Mouse (Mus musculus): ENCODE data around the gene Nsmce3.

The Nsmce3 gene

DNA sequence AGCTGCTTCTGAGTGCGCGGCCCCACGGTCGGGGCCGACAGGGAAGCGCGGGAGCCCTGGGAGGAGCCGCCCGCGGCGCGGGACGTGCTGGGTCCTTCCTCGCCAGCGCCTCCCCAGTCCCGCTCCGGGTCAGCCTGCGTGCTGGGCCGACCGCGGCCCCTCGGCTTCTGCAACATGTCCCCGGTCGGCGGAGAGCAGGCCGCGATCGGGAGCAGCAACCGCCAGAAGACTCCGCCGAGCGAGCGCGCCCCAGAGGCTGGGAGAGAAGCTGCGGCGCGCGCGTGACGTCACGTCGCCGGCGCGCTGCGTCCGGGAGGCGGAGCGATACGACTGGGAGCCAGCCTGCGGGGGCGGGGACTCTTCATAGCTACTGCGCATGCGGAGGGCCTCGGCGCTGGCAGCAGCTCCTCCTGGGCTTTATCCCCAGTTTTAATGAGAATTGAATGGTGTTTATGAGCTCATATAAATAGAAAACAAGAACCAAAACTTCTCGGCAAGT lies at the start of gene Nsmce3:
Gene Nsmce3 (minus strand): TSS at position 255 of the 499 bp plus-strand sequence.
- peak; percentile 74 for DNase-seq (ENCODE audit: low read depth)

DNA sequence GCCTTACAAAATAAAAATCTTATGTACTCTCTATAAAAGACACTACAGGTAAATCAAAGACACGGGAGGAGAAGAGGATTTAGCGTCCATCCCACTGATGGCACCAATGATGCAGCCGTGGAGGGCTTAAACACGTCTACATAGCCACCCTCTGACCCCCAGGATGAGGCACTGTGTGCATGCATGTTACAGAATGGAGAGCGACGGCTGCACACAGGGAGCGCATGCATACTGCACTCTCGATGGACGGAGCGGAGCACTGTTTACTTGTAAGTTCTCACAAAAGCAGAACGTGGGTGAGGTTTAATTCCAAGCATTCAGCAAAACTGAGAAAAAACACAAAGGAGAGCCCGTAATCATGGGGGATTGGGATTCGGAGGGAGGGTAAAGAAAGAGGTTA lies 48.4 kb upstream of the Nsmce3 start:
- no peak for DNase-seq (ENCODE audit: low read depth)

DNA sequence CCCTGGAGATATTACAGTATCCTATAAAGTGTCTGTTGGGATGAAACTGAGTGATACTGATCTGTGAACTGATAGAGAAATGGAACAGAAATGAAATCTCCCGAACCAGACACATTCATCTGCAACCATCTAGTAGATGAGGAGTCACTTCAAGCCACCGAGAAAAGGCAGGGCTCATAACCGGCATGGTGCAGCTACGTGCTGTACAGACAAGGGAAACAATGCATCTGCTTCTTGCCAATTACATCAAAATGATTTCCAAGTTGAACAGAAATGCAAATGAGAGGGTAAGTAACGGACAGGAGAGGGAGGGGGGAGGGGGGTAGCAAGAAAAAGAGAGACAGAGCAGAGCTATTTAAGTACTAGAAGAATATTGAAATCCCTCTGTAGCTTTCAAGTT lies 47.9 kb upstream of the Nsmce3 start:
- no peak for DNase-seq (ENCODE audit: low read depth)

DNA sequence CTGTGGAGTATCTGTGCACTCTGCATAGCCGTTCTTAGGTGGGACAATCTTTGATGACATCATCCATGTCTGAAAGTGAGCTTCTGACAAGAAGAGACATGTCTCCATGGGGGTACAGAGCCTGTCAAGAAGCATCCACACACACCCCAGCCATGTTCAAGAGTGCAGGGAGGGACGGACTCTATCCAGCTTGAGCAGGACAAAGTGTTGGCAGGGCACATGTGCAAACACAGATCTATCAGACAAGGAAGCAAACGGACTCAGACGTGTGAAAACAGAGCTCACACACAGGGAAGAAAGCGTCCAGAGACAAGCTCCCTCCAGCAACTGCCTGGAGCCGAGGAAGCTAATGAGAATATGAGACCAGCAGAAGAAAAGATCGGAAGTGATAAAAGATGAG lies 43.9 kb upstream of the Nsmce3 start:
- no peak for DNase-seq (ENCODE audit: low read depth)

DNA sequence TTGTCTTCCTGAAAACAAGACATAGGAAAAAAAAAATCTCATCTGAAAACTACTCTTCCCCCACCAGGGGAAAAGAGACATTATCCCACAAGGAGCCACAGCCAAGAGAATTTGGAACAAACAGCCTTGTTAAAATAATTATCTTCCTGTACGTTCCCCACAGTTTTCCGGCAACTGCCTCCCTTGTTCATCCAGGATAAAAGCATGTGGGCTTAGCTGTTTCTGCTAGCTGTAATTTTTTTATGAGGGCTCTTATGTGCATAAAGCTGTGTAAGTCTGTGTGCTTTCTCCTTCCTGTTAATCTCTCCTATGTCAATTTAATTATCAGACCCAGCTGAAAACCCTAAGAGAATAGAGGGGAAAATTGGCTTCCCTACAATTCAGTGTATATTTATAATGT lies 42.3 kb upstream of the Nsmce3 start:
- no peak for DNase-seq (ENCODE audit: low read depth)

DNA sequence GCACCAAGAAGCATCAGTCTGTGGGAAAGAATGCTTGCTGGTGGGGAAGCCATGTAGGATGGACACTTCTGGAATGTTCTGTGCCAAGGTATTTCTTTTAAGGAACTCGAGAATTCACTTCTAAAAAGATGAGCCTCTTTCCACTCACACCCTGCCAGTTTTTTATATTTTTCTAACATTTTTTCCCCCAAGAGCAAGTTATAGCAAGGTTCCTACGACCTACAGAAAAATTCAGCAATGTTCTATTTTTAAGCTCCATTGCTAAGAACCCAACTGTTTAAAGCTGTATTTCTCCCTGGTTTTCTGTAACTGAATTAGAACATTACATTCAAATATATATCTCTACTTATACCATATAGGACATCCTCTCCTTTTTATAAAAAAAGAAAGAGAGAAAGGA lies 39.1 kb upstream of the Nsmce3 start:
- DNase-seq (ENCODE audit: low read depth) = no peak

DNA sequence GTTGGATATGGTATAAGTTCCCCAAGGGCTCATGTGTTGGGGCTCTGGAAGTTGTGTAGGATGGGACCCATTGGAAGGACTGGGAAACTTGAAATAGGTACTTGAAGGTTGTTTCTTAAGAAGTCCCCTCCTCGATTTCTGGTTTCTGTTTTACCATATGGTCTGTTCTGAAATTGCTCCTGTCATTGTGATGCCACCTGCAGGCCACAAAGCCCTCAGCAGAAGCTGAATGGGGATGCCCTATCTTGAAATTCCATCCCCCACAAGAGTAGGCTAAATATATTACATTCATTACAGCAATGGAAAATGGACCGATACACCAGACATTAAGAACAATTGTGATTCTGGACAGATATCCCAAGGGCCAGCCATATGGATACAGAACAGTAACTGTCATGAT lies 37.4 kb upstream of the Nsmce3 start:
- DNase-seq (ENCODE audit: low read depth) = no peak

DNA sequence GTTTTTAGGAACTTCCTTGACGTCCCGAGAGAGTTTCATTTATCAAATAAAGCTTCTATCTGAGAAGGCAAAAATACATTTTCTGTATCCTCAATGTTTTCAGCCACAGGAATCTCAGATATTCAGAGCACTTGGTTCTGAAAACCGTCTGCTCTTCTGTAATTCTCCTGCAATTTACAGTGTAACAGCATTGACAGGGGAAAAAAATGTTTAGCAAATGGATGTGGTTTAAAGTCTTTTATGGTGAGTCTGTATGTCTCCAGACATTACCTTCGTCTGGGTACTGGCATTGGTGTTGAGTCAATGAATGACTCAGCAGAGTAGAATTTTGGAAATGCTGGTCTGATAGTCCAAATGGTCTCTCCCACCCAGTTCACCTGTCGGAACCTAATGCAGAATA lies 34.2 kb upstream of the Nsmce3 start:
- peak; percentile 43 for DNase-seq (ENCODE audit: low read depth)

DNA sequence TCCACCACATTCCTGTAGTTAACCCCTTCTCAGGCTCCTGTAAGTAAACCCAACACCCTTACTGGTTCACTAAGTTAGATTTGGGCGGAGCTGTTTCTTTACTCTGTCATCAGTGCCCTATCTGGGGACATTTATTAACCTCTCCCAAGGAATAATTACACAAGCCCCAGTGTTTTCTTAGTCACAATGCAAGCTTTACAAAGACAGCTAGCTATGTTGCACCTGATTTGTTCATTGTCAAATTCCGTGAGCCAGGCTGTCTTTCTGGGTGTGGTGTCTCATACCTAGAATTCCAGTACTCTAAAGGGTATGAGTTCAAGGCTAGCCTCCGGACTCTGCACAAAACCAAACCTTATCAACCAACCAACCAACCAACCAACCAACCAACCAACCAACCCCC lies 32.7 kb upstream of the Nsmce3 start:
- no peak for DNase-seq (ENCODE audit: low read depth)

DNA sequence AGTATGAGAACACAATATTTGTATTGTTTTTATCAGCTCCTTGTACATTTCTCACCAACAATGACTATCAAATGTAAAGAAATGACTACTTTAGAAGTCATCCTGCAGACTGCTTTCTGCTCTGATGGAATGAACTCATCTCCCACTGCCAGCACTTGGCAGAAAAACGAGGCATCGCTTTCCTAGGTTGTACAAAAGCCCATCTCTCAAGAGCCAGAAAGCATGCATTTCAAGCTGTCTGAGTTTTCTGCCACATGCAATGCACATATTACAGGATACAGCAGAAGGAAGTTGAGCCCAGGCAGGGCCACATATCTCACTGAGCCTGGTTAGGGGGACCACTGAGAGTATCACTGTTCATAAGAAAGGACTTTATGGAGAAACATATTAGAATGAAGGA lies 27.5 kb upstream of the Nsmce3 start:
- DNase-seq (ENCODE audit: low read depth) = no peak

DNA sequence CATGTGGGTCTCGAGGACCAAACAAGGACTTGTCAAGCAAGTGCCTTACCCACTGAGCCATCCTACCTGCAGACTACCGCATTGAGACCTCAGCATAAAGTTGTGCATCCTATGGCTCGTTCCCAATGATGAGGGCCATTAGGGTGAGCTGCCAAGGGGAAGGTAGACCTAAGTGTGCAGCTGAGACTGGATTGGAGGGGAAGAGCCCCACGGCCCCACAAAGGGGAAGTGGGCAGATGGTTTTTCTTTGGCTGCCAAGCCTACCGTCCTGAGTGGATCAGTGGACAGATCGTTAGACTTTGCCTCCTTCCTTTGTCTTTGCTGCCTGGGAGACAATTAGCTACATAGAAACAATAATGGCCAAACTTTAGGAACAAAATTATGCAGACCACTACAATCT lies 23.8 kb upstream of the Nsmce3 start:
- no peak for DNase-seq (ENCODE audit: low read depth)

DNA sequence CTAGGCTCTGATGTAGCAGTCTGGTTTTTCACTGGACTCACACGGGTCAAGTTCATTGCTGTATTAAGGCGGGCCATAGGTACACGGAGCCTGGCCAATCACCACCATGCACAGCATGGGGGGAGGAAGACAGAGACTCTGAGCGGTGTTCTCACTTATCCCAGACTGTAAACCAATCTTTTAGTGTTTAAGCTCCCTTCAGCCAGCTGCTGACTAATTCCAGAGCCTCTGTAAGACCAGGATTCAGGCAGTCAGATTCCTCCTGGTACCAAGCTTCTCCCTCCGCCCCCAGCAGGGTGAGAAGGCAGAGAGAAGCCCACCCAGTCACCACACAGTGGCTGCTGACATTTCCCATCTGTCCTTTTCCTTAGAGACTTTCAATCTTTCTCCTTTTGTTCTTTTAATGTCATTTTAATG lies 22.9 kb upstream of the Nsmce3 start:
- DNase-seq (ENCODE audit: low read depth) = no peak

DNA sequence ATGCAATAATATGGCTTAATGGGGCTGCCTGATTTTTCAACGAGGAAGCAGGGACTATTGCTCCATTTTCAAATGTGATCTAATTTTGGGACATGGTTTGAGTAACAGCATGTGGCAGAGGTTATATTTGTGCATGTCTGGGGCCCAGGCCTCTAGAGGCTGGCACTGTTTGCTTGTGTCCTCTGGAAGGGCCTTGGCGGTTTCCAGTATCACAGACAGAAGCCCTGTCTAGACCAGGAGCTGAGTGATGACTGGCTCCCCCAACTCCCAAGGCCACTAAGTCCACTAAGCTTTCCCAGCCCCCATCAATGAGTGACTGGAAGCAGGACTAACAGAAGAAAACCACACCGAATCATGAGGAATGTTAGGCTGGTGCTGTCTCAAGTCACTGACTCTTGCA lies 18.3 kb upstream of the Nsmce3 start:
- peak; percentile 43 for DNase-seq (ENCODE audit: low read depth)

DNA sequence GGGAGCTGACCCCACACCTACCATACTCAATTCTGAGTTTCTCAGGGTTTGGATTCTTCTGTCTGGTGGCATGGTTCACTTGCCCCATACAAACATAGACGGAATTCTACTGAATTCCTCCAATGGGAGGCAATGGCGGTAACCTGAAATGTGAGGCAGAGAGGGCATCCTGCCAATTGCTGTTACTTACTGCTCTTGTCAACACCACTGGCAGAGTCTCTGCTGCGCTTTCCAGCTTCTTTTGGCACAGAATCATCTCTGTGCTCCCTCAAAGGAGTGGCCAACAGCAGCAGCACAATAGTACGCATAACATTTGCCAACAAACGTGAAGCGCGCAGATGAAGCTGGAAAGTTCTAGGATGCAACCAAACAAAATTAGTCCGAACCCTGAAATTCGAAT lies 17.1 kb upstream of the Nsmce3 start:
- peak; percentile 51 for DNase-seq (ENCODE audit: low read depth)

DNA sequence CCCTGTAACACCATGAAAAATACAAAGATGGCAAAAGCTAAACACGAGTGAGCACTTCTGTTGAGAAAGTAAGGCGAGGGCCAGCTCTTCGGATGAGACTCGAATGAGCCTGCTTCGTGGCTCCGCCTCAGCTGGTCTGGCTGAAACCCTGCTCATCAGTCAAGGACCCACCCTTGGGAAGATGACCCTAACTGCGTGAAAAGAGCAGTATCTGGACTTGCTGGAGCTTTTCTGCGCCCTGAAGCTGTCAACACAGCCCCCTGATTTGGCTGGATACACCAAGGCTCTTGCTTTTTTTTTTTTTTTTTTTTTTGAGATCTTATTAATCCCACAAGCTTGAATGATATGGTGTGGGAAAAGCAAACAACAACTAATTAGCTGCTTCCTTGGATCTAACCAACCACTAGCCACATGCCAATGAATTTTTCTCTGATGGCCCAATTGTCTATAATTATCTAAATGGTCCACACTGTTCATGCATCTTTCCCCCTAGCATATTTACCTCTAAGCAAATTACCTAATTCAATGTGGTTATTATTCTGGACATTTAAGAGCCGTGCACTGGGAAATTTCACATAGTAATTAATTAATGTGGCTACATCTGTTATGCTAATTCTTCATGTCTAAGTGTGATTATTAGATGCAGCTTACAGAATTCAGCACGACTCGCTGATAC lies 11.5 kb upstream of the Nsmce3 start:
- no peak for DNase-seq (ENCODE audit: low read depth)

DNA sequence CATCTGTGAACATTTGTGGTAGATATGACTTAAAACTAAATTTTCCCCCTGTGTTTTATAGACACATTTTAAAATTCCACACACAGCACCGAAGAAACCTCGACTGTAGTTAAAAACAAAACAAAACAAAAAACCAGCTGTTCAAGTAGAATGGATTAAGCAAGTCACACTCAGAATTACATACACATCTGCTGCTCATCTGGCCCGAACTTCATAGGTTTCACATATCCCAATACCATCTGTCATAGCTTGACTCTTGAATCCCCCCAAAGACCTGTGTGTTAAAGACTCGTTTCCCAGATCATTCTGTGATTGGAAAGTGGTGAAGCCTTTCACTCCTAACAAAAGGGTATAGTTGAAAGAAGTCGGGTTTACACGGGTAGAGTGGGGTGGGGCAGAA lies 9.4 kb upstream of the Nsmce3 start:
- DNase-seq (ENCODE audit: low read depth) = no peak

DNA sequence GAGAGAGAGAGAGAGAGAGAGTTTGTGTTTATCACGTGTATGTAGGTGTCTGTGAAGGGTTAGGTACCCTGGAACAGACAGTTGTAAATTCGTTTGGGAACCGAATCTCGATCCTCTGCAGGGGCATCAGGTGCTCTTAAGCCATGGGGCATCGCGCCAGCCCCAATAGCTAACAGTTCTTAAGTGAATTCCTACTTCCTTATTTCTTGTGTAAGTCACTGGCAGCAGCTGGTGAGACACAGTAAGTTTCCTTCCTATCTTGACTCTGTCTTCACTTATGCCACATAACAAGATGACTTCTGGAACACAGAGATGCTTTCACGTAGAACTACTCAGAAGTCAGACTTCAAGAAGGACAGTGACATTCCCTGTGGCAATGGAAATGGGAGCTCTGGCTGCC lies 8.6 kb upstream of the Nsmce3 start:
- DNase-seq (ENCODE audit: low read depth) = no peak

DNA sequence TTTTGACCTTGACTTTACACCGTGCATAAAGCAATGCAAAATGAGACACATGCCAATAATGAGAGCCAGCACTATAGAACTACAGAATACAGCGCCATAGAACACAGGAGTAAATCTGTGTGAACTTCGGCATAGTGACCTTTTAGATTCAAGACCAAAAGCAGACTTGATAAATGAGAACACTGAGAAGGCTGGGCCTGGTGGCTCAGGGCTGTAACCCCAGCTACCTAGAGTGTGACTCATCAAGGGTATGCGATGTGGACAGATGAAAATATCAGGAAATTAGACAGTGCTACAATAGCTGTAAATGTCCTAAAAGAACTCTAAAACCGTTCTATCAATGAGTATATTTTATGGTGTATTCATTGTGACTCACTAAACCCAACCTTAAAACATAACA lies 7.6 kb upstream of the Nsmce3 start:
- no peak for DNase-seq (ENCODE audit: low read depth)

DNA sequence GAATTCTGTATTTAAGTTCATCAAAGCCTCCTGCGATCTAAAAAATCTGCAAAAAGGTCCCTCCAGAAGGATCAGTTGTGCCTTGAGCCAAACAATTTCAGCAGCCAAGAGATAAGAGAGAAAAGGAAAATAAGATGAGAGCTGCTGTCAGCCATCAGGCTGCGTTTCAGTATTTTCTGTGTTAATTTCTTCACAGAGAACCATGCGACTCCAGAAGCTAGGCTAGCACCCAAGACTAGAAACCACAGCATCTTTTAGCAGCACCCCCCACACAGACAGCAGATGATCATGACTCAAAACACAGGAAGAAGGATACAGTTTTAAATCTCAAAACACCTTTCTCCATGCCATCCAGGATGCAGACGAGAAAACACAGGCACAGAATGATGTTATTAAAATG lies 2.1 kb upstream of the Nsmce3 start:
- DNase-seq (ENCODE audit: low read depth) = no peak

DNA sequence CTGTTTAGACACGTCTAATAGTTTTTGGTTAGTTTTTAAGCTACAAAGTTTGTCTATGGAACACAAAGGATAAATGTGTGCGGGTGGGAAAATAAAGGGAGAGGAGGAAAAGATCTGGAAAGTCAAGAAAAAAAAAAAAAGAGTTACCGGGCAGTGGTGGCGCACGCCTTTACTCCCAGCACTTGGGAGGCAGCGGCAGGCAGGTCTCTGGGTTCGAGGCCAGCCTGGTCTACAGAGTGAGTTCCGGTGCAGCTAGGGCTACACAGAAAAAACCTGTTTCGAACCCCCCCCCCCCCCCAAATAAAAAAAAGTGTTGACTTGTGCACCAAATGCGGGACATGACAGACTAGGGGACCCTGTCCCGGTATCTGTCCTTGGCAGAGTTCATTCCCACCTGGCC lies 469 bp upstream of the Nsmce3 start:
- DNase-seq (ENCODE audit: low read depth) = no peak

DNA sequence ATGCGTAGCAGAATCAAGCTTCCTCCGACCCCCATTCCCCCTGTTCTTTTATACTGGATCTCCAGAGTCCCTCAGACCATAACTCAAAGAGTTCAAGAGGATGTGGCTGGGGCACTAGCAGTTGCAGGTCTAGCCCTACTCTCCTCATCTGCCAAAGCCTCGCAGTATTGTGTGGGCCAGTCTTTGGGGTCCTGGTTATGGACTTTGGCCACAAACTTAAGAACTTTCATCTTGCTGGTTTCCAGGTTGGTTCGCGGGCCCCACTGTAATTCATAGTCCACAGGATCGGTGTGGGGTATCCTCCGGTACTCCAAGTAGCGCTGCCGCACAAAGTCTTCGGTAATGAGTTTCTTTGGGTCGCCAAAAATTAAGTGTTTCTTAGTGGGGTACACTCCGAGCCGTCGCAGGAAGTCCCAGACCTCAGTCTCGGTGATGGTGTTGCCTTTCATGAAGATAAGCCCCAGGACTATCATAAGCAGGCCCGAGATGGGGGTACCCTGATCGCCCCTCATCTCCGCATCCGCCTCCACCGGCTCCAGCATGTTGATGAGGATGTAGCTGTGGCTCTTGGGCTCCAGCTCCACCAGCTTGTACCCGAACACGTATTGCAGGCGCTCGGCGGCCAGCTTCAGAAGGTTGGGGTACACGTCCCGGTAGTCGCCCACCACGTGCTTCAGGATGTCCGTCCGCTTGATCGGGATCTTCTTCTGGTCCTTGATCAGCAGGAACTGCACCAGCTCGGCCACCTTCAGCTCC lies 632 bp downstream of the Nsmce3 start:
- no peak for DNase-seq (ENCODE audit: low read depth)

DNA sequence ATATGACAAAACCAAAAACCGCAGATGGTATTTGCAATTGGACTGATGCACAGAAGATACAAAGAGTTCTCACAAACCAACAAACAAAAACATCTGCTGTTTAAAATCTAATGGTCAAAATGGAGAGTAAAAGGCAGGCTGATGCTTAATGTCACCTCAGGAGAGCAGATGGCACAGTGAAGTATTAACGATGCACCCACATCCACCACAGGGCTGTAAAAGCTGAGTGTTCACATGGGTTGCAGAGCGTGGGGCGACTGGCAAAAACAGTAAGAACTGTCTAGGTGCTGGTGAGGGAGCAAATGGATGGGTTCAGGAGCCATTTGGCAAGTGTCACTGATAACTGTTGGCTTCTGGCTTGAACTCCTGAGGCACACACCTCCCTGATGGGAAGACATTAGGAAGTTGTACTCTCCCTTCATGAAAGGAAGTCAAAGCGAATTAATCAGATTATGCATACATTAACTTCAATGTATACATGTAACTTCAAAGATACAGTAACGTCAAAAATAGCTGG lies 3.2 kb downstream of the Nsmce3 start:
- no peak for DNase-seq (ENCODE audit: low read depth)

DNA sequence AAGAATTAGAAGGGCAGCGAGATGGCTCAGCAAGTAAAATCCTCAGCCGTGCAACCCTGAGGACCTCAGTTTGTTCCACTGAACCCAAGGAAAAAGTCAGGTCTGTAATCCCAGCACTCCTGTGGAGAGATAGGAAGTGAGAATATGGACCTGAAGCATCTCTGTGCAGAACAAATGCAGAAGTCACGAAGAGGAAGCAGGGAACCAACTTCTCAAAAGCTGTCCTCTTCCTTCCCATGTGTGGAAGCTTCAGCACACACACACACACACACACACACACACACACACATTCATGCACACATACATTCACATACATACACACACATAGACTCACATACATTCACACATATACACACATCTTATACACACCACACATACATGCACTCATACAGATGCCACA lies 9.3 kb downstream of the Nsmce3 start:
- DNase-seq (ENCODE audit: low read depth) = no peak

DNA sequence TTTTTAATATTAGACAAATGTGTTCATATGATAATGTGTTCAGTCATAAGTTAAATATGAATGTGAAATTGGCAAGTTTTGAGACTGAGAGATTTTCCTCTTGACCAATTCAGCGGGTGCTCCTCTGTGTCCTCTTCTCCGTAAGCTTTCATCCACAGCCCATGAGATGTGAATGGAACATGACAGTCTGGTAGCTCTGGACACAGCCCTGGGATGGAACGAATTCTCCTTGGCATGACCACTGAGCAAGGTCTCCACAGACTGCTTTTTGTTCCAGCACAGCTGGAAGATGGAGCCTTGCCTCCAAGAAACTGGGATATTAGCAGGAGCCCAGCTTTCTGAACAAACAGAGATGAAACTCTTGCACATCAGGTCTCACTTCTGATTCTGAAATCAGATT lies 9.8 kb downstream of the Nsmce3 start:
- DNase-seq (ENCODE audit: low read depth) = no peak

Measured in fibroblast of lung, adult 2 months (primary cell).